Mouse (Mus musculus): ENCODE measurements around the gene Snapc3. TPM values are rescaled to one million over a fixed set of nuclear protein-coding genes. Genes with fewer than 3 reads are reported as not detected.

The Snapc3 gene
- total and polyA plus RNA-seq, 3 experiments: 12.0 to 16.9 TPM; not detected in 1

GRCm38 (mm10) chr4:83464827-83465226 lies 47.3 kb downstream of the Snapc3 start:
- Histone ChIP-seq H3K79me2 (ENCODE audit: control insufficient read depth, insufficient read depth, low read length, poor library complexity) (no peaks in the 10 kb centered on the region), H3K4me1 (ENCODE audit: control insufficient read depth in 1 of 2, insufficient read depth in 2 of 2, low read length in 2 of 2) (peaks cover 9 to 17% of the 10 kb centered on the region in 2 experiments), H3K9me3 (replicated peaks; ENCODE audit: insufficient read depth, low read length) (no peaks in the 10 kb centered on the region), H3K4me3 (ENCODE audit: control insufficient read depth in 1 of 2, insufficient read depth in 1 of 2, low read depth in 2 of 2, low read length in 2 of 2) (0 out of 4 replicates have a peak overlapping the region, but pooled peaks of 1 of the 2 experiments have one; percentile 1), H3K36me3 (ENCODE audit: control insufficient read depth in 1 of 2, insufficient read depth in 2 of 2, low read length in 2 of 2) (peaks cover 32 to 67% of the 10 kb centered on the region in 2 experiments), H3K27ac (ENCODE audit: control insufficient read depth, low read depth, low read length) (peak overlapping the region; percentile 86), H3K27me3 (ENCODE audit: control insufficient read depth in 1 of 2, insufficient read depth in 2 of 2, low read length in 2 of 2) (no peaks in the 10 kb centered on the region), H3K9ac (ENCODE audit: control insufficient read depth, low read depth, low read length, poor library complexity, severe bottlenecking) (peak overlapping the region; percentile 17)
- peak; percentile 69 for DNase-seq (ENCODE audit: low read depth, low spot score)
- TF ChIP-seq GABPA (IDR thresholded peaks at IDR 0.05; ENCODE audit: low read depth, low read length) (no peak), BHLHE40 (IDR thresholded peaks at IDR 0.05; ENCODE audit: borderline replicate concordance, low read depth, low read length) (no peak), MYB (IDR thresholded peaks at IDR 0.05; ENCODE audit: low read depth, low read length) (no peak), POLR2AphosphoS2 (IDR thresholded peaks at IDR 0.05; ENCODE audit: low read length) (0 out of 2 replicates have a peak, but pooled peaks have one; percentile 29), MAZ (IDR thresholded peaks at IDR 0.05; ENCODE audit: low read depth, low read length) (no peak), ZNF384 (IDR thresholded peaks at IDR 0.05; ENCODE audit: low read depth, low read length) (peak; percentile 94), SIN3A (IDR thresholded peaks at IDR 0.05; ENCODE audit: low read length) (peak; percentile 67), TBP (IDR thresholded peaks at IDR 0.05; ENCODE audit: low read depth, low read length) (peak; percentile 82), MXI1 (IDR thresholded peaks at IDR 0.05; ENCODE audit: low read depth, low read length) (no peak), GATA1 (IDR thresholded peaks at IDR 0.05; ENCODE audit: low read depth, low read length) (peak; percentile 85), ZMIZ1 (IDR thresholded peaks at IDR 0.05; ENCODE audit: low read depth, low read length) (no peak), CHD1 (IDR thresholded peaks at IDR 0.05; ENCODE audit: low read depth, low read length) (no peak), CTCF (IDR thresholded peaks at IDR 0.05 in 2 of 3, conservative IDR thresholded peaks at IDR 0.05 in 1 of 3; ENCODE audit: control insufficient read depth in 1 of 3, insufficient read depth in 1 of 3, low read depth in 2 of 3, low read length in 3 of 3, poor library complexity in 1 of 3, severe bottlenecking in 1 of 3) (no peak), SMC3 (IDR thresholded peaks at IDR 0.05; ENCODE audit: low read depth, low read length) (no peak), KAT2A (conservative IDR thresholded peaks at IDR 0.05; ENCODE audit: low read depth, low read length) (no peak), MYC (IDR thresholded peaks at IDR 0.05; ENCODE audit: low read depth, low read length) (0 out of 2 replicates have a peak, but pooled peaks have one; percentile 4), RAD21 (IDR thresholded peaks at IDR 0.05; ENCODE audit: low read depth, low read length) (no peak), UBTF (IDR thresholded peaks at IDR 0.05; ENCODE audit: borderline replicate concordance, insufficient read depth, low read depth, low read length) (no peak), RCOR1 (IDR thresholded peaks at IDR 0.05; ENCODE audit: low read depth, low read length) (no peak; the same call in 1 of the 2 replicates), NELFE (IDR thresholded peaks at IDR 0.05; ENCODE audit: low read depth, low read length) (no peak), POLR2A (IDR thresholded peaks at IDR 0.05; ENCODE audit: control insufficient read depth in 1 of 2, insufficient read depth in 1 of 2, low read depth in 1 of 2, low read length in 2 of 2, poor library complexity in 1 of 2) (no peak; a peak in 1 of 4 replicates), MAX (IDR thresholded peaks at IDR 0.05; ENCODE audit: low read length) (peak; percentile 34; the same call in 1 of the 2 replicates), HCFC1 (IDR thresholded peaks at IDR 0.05; ENCODE audit: low read depth, low read length) (no peak), USF1 (IDR thresholded peaks at IDR 0.05; ENCODE audit: low read depth, low read length) (no peak), EP300 (IDR thresholded peaks at IDR 0.05; ENCODE audit: low read depth in 1 of 2, low read length in 2 of 2) (peak; percentile 79 to 87), CHD2 (IDR thresholded peaks at IDR 0.05; ENCODE audit: low read length) (no peak), ETS1 (IDR thresholded peaks at IDR 0.05; ENCODE audit: low read depth, low read length) (peak; percentile 42; the same call in 1 of the 2 replicates), E2F4 (IDR thresholded peaks at IDR 0.05; ENCODE audit: borderline replicate concordance, low read depth, low read length) (no peak)
